16 mouse cellular contexts compared by ENCODE assay signal in the genomic region with DNA sequence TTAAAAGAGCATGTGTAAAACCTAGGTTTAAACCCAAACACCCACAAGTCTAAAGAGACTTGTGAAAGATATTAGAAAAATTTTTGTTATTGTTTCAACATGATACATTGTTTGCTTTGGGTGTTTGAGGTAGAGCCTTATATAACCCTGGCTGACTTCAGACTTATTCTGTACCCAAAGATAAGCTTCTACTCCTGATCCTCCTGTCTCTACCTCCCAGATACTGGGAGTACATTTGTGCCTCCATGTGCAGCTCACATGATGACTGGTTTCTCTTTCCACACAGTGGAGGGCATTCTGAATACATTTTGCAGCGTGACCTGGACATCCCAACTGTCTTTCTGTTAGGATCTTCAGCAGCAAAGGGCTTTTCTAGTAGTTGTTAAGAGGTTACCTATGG.
"Had no signal": no experiment of that assay in that cellular context is flagged by ENCODE, and none has a peak within 500 bp of the region (broad histone marks: within the 10 kb centered on the region; RNA-seq: fewer than 3 reads in every experiment).

No protein-coding gene starts in this region.

- ATAC-seq: midbrain, embryonic 13.5 days; midbrain, embryonic 16.5 days had no signal

- H3K4me2 ChIP-seq: limb, embryonic 13.5 days; lung, embryonic 15.5 days; midbrain, embryonic 13.5 days; neural tube, embryonic 13.5 days had no signal

- H3K4me3 ChIP-seq: layer of hippocampus, adult 2 months; limb, embryonic 10.5 days; limb, embryonic 13.5 days; lung, embryonic 15.5 days; midbrain, embryonic 13.5 days; myocyte; neural tube, embryonic 13.5 days had no signal

- H3K27me3 ChIP-seq: limb, embryonic 13.5 days; lung, embryonic 15.5 days; midbrain, embryonic 13.5 days; neural tube, embryonic 13.5 days had no signal

- H3K9me3 ChIP-seq: limb, embryonic 10.5 days; limb, embryonic 13.5 days; lung, embryonic 15.5 days; midbrain, embryonic 13.5 days; neural tube, embryonic 13.5 days had no signal

- H3K4me1 ChIP-seq: limb, embryonic 10.5 days; limb, embryonic 13.5 days; midbrain, embryonic 13.5 days; neural tube, embryonic 13.5 days had no signal

- H3K9ac ChIP-seq: limb, embryonic 13.5 days; lung, embryonic 15.5 days; midbrain, embryonic 13.5 days; neural tube, embryonic 13.5 days had no signal

- DNase-seq: kidney, adult 2 months; kidney, postnatal 25 days; lung, postnatal 10 days; lung, postnatal 36 days; retina, postnatal 1 day; thymus, adult 18-20 months; thymus, postnatal 36 days had no signal

- H3K27ac ChIP-seq: kidney, postnatal 0 days; layer of hippocampus, adult 2 months; limb, embryonic 10.5 days; limb, embryonic 13.5 days; lung, embryonic 15.5 days; midbrain, embryonic 13.5 days; neural tube, embryonic 13.5 days had no signal
